Mouse (Mus musculus): ENCODE measurements around the gene Syn3.

- TF ChIP-seq ZNF384 (IDR thresholded peaks at IDR 0.05; ENCODE audit: low read depth, low read length), result no peak
- no peak for TF ChIP-seq CHD2 (IDR thresholded peaks at IDR 0.05; ENCODE audit: low read depth, low read length)
Measured at GRCm38 (mm10) chr10:86245396-86245795, 253.3 kb downstream of the Syn3 start.
